Mouse (Mus musculus): ENCODE measurements around the gene Stox2.

Gene Stox2

GRCm38 (mm10) chr8:47289641-47290040 lies 156.5 kb downstream of the Stox2 start:
- WGBS, result 15% methylated on average over 6 of the region's 6 CpGs

DNA sequence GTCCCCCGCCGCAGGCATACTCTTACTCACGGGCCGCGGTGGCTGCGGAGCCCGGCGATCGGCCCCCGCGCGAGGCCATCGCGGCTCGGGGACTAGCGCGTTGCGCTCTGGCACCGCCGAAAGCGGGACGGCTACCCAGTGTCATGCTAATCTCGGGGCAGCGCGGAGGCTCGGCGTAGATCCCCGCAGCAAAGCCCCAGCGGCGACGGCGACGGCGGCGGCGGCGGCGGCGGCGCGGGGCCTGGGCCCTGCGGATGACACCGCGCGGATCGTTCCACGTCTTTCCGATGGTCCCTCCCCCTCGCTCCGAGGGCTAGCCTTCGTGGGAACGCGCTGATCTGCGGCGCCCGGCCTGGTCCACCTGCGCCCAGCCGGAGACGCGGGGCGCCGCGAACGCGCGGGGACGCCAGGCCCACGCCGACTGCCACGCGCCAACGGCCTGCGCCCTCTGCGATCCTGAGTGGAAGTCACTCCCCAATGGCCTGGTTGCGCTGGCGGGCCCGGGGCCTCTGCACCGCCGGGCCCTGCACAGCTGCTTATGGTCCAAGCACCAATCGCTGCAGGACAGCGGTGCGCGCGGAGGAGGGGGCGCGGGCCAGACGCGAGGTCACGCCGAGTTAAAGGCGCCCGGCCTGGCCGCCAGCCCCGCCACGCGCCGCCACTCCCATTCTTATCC lies 157.2 kb downstream of the Stox2 start:
- under 1% methylated on average over 94 of the region's 97 CpGs for WGBS

- WGBS, result under 1% methylated on average over 76 of the region's 78 CpGs
Observed at GRCm38 (mm10) chr8:47288131-47288865, 157.9 kb downstream of the Stox2 start.

GRCm38 (mm10) chr8:47287641-47288130 lies 158.5 kb downstream of the Stox2 start:
- WGBS, result 2% methylated on average over 33 of the region's 33 CpGs

DNA sequence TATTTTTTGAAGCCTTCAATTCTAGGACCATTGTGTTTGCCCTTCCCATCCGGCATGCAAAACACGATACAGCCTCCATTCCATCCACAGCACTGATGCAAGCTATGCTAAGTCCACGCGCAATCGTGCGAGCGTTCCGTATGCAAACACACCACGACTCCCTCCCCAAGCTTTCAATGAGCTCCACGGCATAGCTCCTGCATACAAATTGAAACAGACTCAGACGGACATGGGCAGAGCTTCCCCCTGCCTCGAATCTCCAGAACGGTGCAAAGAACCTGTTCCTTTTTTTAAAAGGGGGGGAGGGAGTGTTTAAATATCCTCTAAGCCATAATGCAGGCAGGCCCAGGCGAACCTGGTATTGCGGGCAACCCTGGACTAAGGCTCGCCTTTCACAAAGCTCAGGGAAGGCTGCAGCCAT lies 159.0 kb downstream of the Stox2 start:
- WGBS, result 11% methylated on average over 16 of the region's 16 CpGs

DNA sequence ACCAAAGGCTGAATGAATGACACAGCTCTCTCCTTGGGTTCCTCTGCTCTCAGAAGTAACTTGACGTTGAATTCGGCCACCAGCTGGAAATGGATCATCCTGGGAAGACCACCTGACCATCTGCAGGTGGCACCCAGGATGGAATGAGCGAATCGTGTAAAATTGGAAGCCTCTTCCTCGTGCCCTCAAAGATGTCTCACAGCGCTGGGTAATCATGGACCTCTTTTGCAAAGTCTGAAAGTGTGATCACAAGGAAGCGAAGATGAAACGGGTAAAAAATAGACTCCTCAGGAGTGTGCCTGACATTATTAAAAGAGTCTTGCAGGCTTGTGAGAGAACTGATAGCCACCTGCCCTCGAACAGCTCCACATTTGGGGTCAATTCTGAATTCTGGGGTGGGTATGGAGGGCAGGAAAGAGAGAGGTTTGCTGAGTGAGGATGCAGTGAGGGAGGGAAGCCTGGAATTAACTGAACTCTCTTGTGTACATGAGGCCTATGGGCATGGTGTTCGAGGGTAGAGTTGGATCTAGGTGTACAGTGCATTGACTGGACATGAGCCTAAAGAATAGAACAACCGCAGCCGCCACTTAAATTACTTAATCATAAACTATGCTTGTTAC lies 160.0 kb downstream of the Stox2 start:
- WGBS, result 30% methylated on average over 12 of the region's 12 CpGs

DNA sequence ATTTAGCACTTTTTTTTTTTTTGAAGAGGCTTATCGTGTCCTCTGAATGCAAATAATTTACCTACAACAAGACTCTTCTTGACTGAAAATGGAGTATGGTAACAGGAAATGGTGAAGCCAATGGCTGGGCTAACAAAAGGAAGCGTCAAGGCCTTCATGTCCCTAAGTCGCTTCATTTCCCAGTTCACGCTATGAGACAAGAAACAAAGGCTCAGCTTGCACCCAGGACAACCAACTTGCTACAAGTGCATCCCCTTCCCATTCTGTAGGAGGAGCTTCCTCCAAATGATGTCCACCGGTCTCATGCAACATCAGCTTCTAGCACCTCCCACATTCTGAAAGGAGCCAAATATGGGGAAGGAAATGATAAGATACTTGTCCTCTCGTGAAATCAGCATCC lies 160.7 kb downstream of the Stox2 start:
- 51% methylated on average over 6 of the region's 6 CpGs for WGBS

DNA sequence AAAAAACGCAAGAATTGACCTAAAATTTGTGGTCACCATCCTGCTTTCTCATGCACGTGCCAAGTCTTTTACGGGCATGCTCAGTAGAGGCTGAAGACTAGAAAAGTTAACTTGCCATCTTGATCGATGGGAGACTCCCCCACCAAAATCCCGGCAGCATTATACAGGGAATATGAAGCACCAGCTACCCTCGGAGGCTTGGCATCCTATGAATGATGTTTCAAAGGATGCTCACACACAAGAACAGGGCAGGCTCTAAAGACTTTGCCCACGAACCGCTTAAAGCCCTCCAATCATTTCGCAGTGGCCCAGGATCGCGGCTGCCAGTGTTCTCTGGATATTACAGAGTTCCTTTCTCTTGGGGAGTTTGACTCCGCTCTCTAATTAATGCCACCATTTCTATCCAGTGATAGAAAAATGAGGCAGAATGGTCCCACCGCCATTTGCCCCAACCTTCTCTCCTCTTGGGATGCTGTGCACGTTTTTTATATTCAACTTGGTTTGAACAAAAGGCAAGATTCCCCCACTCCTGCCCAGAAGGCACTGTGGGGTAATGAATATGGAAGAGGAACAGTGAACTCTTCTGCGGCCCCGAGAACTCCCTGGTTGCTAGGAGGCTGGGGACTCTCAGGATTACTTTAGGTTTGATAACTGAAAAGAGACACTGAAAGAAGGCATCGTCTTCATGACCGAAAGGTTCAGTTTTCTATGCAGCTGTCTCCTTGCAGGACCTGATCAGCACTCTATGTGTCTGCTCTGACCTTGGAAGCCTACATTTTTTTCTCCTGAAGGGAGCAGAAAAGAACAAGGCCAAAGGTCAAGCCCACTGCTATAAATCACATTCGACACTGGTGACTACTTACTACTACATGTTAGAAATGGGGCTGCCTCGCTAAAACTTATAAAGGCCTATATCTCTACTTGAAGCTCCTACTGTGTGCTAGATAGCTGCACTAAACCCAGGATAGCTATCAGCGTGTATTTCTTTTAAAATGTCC lies 161.5 kb downstream of the Stox2 start:
- WGBS, result 46% methylated on average over 21 of the region's 21 CpGs

DNA sequence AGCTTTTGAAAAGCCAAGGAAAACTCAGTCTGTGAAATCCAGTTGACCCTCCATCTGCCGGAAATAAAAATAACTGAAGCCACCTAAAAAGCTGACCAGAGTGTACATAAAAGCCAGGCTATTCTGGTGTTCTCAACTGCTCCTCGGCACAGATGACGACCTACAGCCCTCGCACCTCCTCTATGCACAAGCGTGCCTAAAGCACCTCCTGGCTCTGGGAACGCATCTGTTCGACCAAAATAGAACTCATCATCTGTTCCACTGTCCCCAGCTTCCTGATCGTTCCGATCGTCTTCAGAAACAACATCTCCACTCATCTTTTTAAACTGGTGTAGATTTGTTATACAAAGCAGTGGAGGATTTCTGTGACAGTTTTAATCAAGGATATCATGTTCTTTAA lies 166.3 kb downstream of the Stox2 start:
- WGBS, result 21% methylated on average over 10 of the region's 10 CpGs

GRCm38 (mm10) chr8:47278211-47278610 lies 168.0 kb downstream of the Stox2 start:
- WGBS, result 76% methylated on average over 3 of the region's 3 CpGs

DNA sequence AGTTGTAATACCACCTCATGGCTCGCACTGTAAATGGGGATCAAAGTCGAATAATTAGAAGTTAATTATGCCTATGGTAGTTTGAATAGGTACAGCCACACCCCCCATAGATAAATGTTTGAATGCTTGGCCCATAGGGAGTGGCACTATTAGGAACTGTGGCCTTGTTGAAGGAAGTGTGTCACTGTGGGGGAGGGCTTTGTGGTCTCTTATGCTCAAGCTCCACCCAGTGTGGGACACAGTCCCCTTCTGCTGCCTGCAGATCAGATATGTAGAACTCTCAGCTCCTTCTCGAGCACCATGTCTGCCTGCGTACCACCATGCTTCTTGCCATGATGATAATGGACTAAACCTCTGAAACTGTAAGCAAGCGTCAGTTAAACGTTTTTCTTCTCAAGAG lies 177.2 kb downstream of the Stox2 start:
- 67% methylated on average over 6 of the region's 6 CpGs for WGBS

- 12% methylated on average over 21 of the region's 21 CpGs for WGBS
Observed at GRCm38 (mm10) chr8:47268062-47268822, 177.9 kb downstream of the Stox2 start.

DNA sequence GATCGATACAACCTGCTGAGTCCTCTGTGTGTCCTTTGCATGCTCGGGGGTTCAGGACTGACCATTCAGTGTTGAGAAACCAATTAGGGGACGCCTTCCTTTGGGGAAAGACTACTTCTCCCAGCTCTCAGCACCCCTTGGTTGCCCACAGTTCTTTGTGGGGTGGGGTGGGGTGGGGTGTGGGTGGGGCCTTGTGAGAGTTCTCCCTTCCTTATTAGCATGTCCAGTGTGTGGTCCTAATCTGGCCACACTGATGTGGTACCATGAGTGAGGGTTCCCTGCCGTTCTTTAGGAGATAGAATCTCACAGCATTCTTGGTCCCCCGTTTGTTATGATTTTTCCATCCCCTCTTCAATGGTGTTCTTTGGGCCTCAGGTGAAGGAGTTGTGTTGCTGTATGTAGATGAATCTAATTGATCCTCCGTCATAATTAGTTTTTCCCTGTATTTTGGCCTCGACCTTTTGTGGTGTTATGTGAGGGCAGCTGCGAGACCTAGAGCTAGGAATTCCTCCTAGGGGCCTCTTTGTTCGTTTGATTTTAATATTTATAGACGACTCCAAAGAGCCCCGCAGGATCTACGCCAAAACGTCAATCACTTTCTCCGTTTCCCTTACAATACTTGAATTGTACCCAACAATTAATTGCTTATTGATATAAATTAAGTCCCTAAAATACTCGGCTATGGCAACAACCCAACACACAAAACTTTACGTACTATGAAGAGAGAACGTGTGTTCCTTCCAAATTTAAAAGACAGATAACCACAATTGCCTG lies 182.9 kb downstream of the Stox2 start:
- WGBS, result 58% methylated on average over 17 of the region's 17 CpGs

- 24% methylated on average over 12 of the region's 12 CpGs for WGBS
Observed at GRCm38 (mm10) chr8:47260751-47261474, 185.2 kb downstream of the Stox2 start.

DNA sequence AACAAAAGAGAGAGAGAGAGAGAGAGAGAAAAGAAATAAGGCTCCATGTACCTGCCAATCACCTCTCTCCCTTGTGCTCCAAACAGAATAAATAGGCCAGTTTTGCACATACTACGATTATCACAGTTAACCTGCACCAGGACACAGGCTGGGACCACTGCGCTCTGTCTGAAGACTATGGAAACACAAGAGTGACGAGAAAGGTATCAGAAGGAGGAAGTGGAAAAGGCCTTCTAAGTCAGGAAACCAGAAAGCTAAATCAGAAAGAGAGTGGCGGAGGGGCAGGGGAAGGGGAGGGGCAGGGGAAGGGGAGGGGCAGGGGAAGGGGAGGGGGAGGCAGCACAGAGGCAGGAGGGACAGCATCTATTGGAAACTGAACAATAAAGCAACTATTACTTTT lies 195.3 kb downstream of the Stox2 start:
- WGBS, result 85% methylated on average over 4 of the region's 4 CpGs

- 40% methylated on average over 4 of the region's 4 CpGs for WGBS
Observed at GRCm38 (mm10) chr8:47245116-47245515, 201.0 kb downstream of the Stox2 start.

GRCm38 (mm10) chr8:47244202-47244601 lies 202.0 kb downstream of the Stox2 start:
- WGBS, result 39% methylated on average over 15 of the region's 15 CpGs

DNA sequence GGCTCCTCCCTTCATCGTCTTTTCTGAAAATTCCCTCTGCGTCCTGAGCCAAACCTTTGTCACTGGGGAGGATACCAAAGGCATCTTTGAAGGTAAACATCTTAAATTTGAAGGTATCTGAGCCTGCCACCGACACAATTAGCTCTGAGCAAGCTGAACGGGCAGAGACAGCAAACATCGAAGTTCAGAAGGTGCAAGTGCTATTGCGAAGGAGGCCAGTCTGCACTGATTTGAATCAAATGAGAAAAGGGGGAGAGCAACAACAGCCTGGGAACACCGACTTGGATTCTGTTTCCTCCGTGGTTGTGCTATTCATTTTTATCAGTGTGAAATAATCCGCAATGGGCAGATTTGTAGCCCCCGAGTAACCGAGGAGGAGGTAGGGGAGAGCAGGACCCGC lies 202.5 kb downstream of the Stox2 start:
- WGBS, result 27% methylated on average over 12 of the region's 12 CpGs

DNA sequence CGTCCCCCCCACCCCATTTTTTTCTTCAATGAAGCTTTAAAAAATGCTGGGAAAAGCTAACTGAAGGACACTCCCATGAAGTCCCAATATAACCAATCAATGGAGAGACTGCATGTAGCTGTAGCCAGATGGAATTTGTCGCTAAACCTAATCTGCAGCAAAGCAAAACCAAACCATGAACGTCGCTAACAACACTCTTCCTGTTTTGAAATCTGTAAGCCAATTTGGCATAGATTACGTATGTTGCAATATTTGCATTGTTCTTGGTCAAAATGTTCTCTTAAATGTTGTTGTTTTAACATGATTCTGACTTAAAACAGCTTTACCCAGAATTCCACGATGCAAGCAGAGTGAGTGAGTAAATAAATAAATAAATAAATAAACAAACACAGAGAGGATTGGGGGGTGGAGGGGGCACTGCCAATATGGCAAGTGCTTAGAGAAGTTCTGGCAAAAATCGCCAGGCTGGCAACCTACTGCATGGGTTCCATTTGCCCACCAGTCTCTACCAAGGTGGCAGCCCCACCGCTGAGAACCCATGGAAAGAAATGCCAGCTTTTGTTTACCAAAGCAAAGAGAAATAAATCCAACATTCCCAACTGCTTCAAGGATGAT lies 203.0 kb downstream of the Stox2 start:
- WGBS, result 10% methylated on average over 8 of the region's 8 CpGs

Data from cerebral cortex, adult 2 months (tissue).